Mouse (Mus musculus) granulocyte monocyte progenitor cell, adult 5-6 weeks (primary cell): Measurements from ENCODE around the gene Zfp652. TPM values are rescaled to one million over a fixed set of nuclear protein-coding genes. Genes with fewer than 3 reads are reported as not detected.

Experiments
- total RNA-seq, 2 experiments: library from RNA; stranded (forward) in 1 of 2; stranded (reverse) in 1 of 2; fragments of 200-712, 200-1000 nt in 1 of 2; fragments of >200 nt in 1 of 2; fragmentation: Nextera tagmentation in 1 of 2; gene quantifications; 2 replicates each; pipeline ENCODE4 v1.2.3; 2014 to 2017

Gene Zfp652
- total RNA-seq, 2 experiments from 2014 or later, result 18.5 to 39.4 TPM

Other genes with a start within 250 kb of the Zfp652 start
- not detected in 2 replicates for gene Nxph3, start 198.1 kb upstream of the Zfp652 start, total RNA-seq (2014; fragmentation: Nextera tagmentation)
- not detected in 2 replicates for gene Nxph3, start 198.1 kb upstream of the Zfp652 start, total RNA-seq (2017)
- not detected in 2 replicates for gene Ngfr, start 124.9 kb upstream of the Zfp652 start, total RNA-seq (2014; fragmentation: Nextera tagmentation)
- gene Ngfr, start 124.9 kb upstream of the Zfp652 start, total RNA-seq (2017), result not detected in 2 replicates
- 98.4 and 108 TPM in 2 replicates for gene Phb, start 45.7 kb upstream of the Zfp652 start, total RNA-seq (2014; fragmentation: Nextera tagmentation)
- gene Phb, start 45.7 kb upstream of the Zfp652 start, total RNA-seq (2017), result 158 and 163 TPM in 2 replicates
- gene B130006D01Rik, start 10.9 kb downstream of the Zfp652 start, total RNA-seq (2014; fragmentation: Nextera tagmentation), result 4.4 and 5.7 TPM in 2 replicates
- gene B130006D01Rik, start 10.9 kb downstream of the Zfp652 start, total RNA-seq (2017), result 1.0 and 1.2 TPM in 2 replicates
- 1.5 TPM in 1 of 2 replicates, not detected in the other for gene Phospho1, start 111.8 kb downstream of the Zfp652 start, total RNA-seq (2014; fragmentation: Nextera tagmentation)
- gene Phospho1, start 111.8 kb downstream of the Zfp652 start, total RNA-seq (2017), result 0.41 TPM in 1 of 2 replicates, not detected in the other
- gene Gngt2, start 124.5 kb downstream of the Zfp652 start, total RNA-seq (2014; fragmentation: Nextera tagmentation), result 2.7 and 24.3 TPM in 2 replicates
- gene Gngt2, start 124.5 kb downstream of the Zfp652 start, total RNA-seq (2017), result 7.7 and 13.4 TPM in 2 replicates
- 5.1 and 7.0 TPM in 2 replicates for gene Abi3, start 129.8 kb downstream of the Zfp652 start, total RNA-seq (2014; fragmentation: Nextera tagmentation)
- gene Abi3, start 129.8 kb downstream of the Zfp652 start, total RNA-seq (2017), result 1.9 and 2.4 TPM in 2 replicates
- gene B4galnt2, start 202.2 kb downstream of the Zfp652 start, total RNA-seq (2014; fragmentation: Nextera tagmentation), result not detected in 2 replicates
- not detected in 2 replicates for gene B4galnt2, start 202.2 kb downstream of the Zfp652 start, total RNA-seq (2017)